Mouse (Mus musculus) spleen, postnatal 14 days (tissue): ENCODE data around the gene Olfr370.
A peak's percentile ranks its signal among the peaks of the same experiment; 100 is the strongest.

Experiments
- DNase-seq, 2 experiments: peaks; one replicate each; pipeline ENCODE4 v3.0.0; 2021 to 2022; ENCODE audit warnings: low spot score in 2 of 2

The Olfr370 gene

DNA sequence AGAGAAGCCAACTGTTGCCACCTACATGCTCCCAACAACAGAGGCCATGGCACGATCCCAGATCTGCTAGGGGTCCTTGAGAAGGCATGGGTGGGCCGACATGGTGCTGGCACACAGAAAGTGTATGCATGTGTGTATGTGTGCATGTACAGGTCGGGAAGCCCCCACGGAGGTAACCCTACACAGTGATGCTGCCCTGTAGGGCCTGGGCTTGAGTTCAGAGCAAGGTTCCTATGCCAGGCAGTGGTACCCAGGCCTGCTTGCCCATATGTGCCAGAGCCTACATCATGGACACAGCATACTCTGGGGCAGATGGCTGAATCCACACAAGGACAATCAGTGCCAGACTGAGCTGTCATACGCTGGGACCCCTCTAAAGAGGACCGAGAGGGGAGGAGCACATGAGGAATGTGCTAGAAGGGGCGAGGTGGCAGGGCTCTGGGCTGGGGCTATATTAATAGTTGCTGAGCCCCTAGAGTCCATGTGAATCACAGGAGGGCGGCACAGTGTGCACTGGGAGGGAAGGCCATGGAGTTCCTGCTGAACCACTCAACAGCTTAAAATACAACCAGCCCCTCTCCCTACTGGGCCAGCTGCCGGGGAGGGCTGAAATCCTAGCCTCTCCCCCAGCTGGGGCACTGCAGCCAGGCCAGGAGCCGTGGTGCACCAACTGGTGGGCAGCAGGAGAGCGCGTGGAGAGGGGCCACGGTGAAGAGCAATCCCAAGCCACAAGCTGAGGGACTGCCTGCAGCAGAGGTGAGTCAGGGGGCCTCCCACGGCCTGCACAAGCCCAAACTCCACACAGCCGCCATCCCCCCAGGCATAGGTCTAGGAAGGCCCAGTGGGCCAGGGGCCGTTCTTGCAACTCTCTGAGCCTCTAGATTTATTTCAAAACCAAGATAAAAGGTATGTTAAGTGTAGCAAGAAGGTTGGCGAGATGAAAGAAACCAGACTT is 40.3 kb downstream of the Olfr370 start:
- no peak for DNase-seq

DNA sequence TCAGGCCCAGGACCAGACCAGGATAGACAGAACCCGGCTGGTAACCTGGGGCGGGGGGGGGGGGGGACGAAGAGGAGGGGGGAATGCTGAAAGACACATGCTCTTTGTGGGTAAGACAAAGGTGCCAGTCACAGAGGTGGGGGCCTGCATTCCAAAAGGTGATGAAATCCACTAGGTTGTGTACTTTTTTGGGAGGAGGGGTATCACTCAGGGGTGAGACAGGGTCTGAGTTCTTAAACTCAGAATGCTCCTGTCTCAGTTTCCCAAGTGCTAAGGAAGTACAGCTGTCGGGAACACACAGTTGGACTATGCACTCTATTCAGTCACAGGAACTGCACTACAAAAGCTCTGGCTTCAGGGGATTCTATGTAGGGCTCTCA is 40.9 kb downstream of the Olfr370 start:
- DNase-seq, result no peak

DNA sequence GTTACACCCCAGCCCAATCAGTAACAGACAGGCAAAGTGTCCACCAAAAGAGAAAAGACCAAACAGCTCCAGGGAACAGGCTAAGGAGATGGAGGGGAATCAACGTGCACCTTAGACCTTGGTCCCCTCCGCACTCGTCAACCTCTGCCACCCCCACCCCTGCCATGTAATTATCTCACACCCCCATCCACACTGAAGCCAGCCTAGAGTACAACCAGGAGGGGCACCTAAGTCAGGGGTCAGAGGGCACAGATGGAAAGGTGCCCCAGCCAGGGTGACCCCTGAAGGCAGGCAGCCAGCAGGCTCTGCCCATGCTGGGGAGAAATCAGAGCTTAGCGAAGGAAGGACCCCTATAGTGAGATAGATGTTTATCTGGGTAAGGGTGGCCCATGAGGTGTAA is 41.3 kb downstream of the Olfr370 start:
- no peak for DNase-seq

DNA sequence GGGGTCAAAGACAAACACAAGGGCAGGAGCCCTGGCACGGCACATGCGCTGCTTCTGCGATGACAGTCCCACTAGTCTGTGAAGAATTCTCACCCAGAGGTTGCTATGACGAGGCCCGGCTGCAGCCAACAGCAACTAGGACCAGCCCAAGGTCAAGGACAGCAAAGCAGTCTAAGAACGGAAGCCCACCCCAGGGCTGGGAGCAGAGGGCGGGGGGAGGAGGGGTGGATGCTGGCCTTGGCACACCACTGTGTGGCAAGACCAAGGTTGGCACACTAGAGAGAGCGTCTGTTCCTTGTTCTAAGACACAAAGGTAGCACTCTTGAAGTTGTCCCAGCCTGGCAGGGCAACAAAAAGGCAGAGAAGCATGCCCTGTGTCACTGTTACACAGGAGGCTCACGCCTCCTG is 41.8 kb downstream of the Olfr370 start:
- DNase-seq, result peak in 1 of 2 experiments; percentile 5

DNA sequence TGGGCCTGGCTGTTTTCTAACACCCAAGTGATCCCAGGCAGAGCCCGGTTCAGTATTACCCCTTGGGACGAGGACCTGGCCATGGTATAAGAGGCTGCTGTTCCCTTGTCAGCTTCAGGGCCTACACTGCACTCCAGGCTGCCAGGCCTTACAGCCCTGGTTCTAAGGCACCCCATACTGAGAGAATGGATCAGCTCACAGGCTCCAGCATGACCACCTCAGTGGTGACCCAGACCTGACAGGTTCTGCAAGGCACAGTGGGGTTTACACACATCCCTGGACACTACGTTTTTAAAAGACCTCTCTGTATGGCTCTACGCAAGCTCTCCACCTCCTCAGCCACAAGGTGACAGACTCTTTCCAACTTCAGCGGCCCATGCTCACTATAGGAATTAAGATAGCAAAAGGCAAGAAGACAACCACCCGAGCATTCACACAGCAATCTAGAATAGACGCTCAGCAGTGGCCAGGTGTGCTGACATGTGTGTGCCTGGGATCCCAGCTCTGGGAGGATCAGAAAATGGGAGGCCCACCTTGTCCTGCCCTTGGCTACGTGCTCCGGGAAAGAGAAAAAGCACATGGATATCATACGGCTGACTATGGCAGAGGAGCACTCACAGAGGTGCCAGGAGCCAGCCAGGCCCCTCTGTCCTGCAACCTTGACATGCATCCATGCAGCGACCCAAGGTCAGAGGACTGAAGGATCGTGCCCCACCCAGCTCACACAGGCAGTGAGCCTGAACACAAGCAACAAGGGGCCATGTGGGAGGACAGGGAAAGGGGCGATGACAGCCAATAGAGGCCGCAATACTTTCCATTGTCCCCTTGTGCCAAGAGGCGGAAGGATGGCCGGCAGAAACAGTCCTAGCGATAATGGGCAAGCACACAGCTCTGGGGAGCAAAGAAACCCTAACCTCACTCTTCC is 42.8 kb downstream of the Olfr370 start:
- peak; percentile 0 to 4 for DNase-seq

DNA sequence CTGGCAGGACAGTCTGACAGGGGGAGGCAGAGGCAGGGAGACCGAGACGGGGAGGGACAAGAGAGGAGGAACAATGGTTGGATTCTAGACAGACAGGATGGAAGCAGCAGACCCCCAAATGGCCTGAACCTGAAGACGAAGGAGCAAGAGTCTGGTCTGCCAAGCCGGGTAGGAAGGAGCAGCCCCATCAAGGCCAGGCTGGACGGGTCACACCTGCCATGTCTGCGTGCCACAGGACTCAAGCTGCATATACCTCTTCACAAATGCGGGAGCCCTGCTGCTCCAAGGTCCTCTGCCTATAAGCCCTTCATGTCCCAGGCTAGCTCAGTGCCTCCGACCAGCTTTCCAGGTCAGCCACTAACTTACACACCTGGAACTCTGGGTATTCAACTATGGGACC is 44.1 kb downstream of the Olfr370 start:
- DNase-seq, result no peak

DNA sequence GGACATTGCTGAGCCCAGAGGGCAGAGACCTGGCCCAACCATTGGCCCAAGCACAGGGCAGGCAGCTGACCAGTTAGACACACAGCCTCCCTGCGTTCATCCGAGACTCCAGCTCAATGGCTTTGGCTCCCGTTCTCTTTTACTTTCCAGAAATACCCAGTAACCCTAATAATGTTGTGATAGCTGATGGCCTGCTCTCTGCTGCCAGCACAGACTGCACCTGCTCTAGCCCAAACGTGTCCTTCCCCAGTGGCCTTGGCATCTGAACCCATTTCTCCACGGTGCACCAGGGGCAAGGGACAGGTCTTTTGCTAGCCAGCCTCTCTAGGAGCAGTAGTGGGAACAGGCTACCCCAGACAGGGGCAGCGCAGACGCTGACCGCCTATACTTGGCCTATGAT is 45.2 kb downstream of the Olfr370 start:
- DNase-seq, result peak in 1 of 2 experiments; percentile 5

DNA sequence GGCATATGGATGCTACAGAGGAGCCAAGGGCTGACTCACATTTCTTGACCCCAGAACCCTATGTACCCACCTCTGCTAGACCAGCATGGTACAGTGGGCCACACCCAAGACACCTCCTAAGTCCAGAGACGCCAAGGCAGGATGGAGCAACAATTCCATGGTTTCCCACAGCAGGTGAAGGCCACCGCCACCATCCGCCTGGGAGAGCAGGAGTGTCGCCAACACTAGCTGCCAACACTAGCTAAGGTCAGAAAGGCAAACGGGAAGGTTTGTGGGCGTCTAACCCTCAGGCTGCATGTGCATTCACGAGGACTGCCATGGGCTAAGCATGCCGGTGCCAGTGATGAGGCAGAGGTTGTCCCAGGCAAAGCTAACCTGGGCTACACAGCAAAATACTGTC is 46.6 kb downstream of the Olfr370 start:
- no peak for DNase-seq

DNA sequence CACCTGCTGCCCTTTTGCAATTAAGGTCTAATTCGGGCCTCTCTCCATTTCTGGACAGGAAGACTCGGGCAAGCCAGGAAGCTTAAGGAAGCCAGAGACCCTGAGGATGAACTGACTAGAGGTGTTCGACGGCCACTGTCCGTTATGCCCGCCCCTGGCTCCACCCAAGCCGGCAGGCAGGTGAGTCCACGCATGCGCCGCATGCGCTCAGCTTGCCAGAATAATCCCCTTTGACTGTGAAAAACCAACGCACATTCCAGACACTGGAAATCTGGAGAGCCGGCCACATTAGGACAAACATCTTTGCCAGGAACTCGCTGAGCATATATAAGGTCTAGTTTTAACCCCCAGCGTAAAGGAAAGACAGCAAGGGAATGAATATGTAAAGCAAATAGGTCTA is 47.7 kb downstream of the Olfr370 start:
- DNase-seq, result no peak

DNA sequence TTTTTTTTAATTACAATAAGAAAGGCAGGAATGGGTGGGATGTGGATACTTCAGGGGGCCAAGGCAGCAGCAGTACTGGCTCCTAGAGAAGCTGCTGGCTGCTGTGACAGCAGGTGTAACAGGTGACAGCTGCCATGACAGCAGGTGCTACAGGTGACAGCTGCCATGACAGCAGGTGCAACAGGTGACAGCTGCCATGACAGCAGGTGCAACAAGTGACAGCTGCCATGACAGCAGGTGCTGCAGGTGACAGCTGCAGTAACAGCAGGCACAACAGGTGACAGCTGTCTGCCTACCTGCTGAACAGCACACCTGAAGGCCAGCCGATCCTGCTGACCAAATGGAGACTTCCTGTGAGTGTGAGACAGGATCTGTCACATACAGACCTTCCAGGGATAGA is 49.2 kb downstream of the Olfr370 start:
- DNase-seq, result no peak

DNA sequence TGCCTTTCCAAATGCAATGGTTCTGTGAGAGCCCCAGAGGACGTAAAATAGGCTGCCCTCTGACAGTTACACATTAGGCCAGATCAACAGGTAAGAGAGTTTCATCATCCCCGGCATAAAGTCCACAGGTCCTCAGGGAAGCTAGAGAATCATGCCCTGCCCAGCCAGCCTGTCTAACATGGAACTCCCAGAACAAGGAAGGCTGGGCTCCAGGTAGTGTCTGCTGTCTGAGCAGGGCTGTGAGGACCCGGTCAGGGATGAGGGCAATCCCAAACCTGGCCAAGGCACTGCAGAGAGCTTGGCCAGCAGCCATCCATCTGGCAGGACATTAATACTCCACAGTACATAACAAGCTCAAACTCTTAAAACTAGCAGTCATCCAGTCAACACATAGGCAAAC is 49.8 kb downstream of the Olfr370 start:
- no peak for DNase-seq

DNA sequence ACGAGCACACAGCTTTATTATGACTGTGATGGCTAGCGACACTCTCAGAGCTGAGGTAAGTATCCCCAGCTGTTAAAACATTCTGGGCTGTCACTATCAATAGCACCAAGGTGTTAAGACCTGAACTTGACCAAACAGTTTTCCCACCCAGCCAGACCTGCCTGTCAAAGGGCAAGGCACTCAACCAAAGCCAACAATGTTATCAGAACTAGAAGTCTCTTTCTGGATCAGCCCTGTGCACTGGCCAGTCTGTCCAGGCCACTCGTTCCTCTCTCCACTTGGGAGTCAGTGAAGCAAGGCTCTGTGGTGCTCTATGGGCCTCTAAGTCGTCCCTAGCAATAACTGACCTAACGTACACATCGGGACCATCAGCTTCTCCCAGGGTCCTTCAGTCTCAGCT is 52.1 kb downstream of the Olfr370 start:
- DNase-seq, result no peak

DNA sequence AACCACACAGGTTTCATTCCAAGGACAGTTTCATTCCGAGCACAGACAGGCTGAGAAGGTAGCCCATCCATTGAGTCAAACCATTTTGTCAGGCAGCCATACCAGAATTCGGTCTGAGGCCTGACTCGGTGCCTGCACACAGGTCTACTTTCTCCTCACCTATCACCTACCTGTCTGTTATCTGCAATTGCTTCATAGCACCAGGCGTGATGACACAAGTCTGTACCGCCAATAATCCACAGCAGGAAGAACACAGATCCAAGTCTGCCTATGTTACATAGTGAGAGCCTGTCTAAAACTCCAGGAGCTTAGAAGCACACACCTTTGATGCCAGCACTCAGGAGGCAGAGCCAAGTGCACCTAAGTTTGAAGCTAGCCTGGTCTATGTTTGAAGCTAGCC is 53.3 kb downstream of the Olfr370 start:
- DNase-seq, result no peak

DNA sequence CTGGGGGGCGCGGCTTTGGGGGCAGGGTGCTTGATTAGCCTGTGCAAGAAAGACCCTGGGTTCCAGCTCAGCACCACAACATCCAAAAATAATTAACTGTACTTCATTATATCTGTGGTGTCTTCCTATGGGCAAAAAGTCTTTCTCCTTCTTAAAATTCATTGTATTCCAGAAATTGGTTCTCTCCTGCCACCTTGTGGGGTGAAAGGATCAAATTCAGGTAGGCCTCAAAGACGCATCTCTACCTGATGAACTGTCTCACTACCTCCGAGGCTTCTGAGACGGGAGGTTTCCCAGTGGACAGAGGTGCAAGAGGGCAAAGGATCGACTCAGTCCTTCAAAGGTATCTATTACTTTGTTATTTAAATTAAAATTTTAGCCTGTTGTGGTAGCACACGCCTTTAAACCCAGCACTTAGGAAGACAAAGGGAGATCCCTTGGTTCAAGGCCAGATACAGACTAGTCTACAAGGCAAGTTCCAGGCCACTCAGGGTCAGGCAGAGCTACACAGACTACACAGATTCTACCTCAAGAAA is 55.0 kb downstream of the Olfr370 start:
- DNase-seq, result no peak

DNA sequence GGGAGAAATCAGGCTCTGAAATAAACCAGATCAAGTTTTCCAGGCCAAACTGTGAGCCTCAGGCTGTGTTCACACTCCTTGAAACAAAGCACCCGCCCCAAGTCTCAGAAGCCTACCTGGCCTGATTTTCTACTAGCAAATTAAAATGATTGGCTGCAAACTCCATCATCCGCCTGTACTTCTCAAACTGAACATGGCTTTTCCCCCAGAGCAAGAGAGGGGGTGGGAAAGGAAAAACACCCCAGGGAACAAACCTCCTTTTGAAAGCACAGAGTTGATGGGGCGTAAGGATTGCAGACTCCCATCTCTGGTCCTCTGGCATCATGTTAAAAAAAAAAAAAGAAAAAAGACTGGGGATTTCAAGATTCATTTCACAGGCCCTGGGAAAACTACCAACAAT is 57.1 kb downstream of the Olfr370 start:
- DNase-seq, result no peak

DNA sequence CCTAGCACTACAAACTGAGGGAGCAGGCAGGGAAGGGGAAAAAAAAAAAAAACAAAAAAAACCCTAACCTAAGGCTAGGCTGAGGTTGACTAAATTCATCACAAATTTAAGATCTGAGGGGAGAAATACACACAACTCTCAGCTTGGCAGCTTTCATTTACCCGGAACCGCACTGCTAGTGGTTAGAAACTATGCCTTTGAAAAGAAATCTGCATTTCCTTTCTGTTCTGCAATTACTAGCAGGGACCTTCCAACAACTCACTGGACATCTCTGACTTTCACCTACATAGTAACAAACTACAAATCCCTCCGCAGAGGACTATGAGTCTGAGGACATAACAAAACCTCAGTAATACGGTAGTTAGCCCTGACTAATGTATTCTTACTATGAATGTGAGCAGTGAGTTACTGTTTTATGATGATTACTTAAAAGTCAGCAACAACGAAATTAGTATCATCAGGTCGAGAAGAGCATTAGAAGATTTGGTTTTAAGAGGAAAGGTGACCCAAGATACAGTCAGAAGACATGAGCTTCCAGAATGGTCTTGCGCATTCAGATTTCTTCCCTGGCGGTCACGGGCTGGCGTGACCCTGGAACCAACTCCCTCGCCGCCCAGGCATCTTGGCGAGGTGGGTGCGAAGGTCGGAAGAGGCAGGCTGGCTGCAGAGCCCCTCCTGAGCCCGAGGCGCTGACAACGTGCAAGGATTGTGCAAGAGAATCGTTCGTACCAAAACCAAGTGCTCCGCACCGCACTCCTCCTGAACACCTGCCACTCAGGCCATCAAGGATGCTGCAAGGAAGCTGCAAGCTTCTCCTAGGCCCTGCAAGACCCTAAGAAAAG is 58.0 kb downstream of the Olfr370 start:
- no peak for DNase-seq

DNA sequence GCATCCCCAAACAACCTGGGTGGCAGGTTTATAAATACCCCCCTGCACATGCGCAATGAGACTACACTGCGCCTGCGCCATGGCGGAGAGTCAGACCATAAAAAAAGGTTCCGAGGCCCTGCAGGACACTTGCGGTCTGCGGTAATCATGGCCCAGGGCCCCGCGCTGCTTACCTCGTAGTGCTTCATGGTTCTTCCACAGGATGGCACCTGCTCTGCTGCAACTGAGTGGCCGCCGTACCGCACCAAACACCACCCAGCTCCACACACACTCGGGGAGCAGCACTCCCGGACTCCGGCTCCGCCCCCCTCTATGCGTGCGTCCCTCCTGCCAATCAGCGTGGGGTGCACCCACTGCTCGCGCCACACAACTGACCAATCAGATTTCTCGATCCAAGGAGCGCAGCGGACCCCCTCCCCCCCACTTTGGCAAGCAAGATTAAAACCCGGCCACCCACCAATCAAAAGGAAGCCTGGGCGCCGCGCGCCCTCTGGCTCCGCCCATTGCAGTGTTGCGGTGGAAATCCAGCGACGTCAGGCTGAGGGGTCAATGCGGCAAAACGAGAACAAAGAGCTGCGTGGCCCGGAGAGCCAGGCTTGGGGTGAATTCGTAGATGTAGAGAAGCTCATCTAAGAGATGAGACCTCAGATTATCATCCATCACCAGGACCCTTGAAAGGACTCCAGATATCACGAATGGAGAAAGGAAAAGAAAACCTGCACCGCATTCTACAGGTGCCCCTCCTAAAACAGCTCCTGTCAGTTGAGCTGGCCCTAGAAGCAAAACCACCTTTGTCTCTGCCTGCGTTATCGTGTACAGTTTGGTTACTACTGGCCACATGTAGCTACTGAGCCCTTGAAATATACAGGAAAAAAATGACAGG is 58.8 kb downstream of the Olfr370 start:
- DNase-seq, result peak; percentile 92
